Mouse (Mus musculus) hematopoietic stem cell, adult 5-6 weeks (primary cell): Measurements from ENCODE around the gene Grin2b. TPM values are rescaled to one million over a fixed set of nuclear protein-coding genes. Genes with fewer than 3 reads are reported as not detected.

Experiments
- ATAC-seq, 2 experiments: fragments of 125-278 bp in 1 of 2; replicated peaks in 1 of 2; 2 replicates each; pipeline ENCODE4 v1.8.0; 2016 to 2017; ENCODE audit warnings: inconsistent platforms in 2 of 2, mild to moderate bottlenecking in 2 of 2, moderate number of reproducible peaks in 2 of 2, low read depth in 1 of 2, moderate TSS enrichment in 1 of 2; ENCODE audit not compliant: low FRiP score in 2 of 2, poor library complexity in 2 of 2, severe bottlenecking in 2 of 2, insufficient read depth in 1 of 2, low TSS enrichment in 1 of 2
- total RNA-seq: library from RNA; stranded (forward); fragments of 172-1452, 232-1000 nt; gene quantifications from 2 replicates; pipeline ENCODE4 v1.2.3, GENCODE M21; 2017

Gene Grin2b
- not detected in 2 replicates for total RNA-seq

- no peak for ATAC-seq
Observed at GRCm38 (mm10) chr6:136173191-136173896, at the start of gene Grin2b. Gene Grin2b (minus strand): TSS chr6:136173511.

- ATAC-seq: no peak
Observed at GRCm38 (mm10) chr6:136221894-136222293, 48.6 kb upstream of the Grin2b start.

- ATAC-seq: no peak
Observed at GRCm38 (mm10) chr6:136210442-136210841, 37.1 kb upstream of the Grin2b start.

- no peak for ATAC-seq
Observed at GRCm38 (mm10) chr6:136199814-136200213, 26.5 kb upstream of the Grin2b start.

- ATAC-seq: no peak
Observed at GRCm38 (mm10) chr6:136194616-136195015, 21.3 kb upstream of the Grin2b start.

- ATAC-seq: no peak
Observed at GRCm38 (mm10) chr6:136178066-136178465, 4.8 kb upstream of the Grin2b start.

- ATAC-seq: no peak
Observed at GRCm38 (mm10) chr6:136172801-136173190, 515 bp downstream of the Grin2b start.

GRCm38 (mm10) chr6:136172172-136172651 is 1.1 kb downstream of the Grin2b start:
- no peak for ATAC-seq

- ATAC-seq: no peak
Observed at GRCm38 (mm10) chr6:136171343-136171742, 2.0 kb downstream of the Grin2b start.

- ATAC-seq: no peak
Observed at GRCm38 (mm10) chr6:136170381-136170780, 2.9 kb downstream of the Grin2b start.

GRCm38 (mm10) chr6:136167361-136167760 is 6.0 kb downstream of the Grin2b start:
- no peak for ATAC-seq

GRCm38 (mm10) chr6:136165443-136166077 is 7.8 kb downstream of the Grin2b start:
- no peak for ATAC-seq

GRCm38 (mm10) chr6:136162090-136162489 is 11.2 kb downstream of the Grin2b start:
- no peak for ATAC-seq

- ATAC-seq: no peak
Observed at GRCm38 (mm10) chr6:136153444-136153843, 19.9 kb downstream of the Grin2b start.

- no peak for ATAC-seq
Observed at GRCm38 (mm10) chr6:136150064-136150463, 23.2 kb downstream of the Grin2b start.

- ATAC-seq: no peak
Observed at GRCm38 (mm10) chr6:136139967-136140366, 33.3 kb downstream of the Grin2b start.

- ATAC-seq: 0 out of 4 replicates have a peak, but pooled peaks of 1 of the 2 experiments have one; percentile 37
Observed at GRCm38 (mm10) chr6:136130456-136130855, 42.9 kb downstream of the Grin2b start.

GRCm38 (mm10) chr6:136122593-136122992 is 50.7 kb downstream of the Grin2b start:
- ATAC-seq: no peak

GRCm38 (mm10) chr6:136117390-136117789 is 55.9 kb downstream of the Grin2b start:
- no peak for ATAC-seq
